Mouse (Mus musculus) MEL (cell line): ENCODE results near the gene Thsd4. TPM values are rescaled to one million over a fixed set of nuclear protein-coding genes. Genes with fewer than 3 reads are reported as not detected.

ENCODE experiments used
- DNase-seq: peaks from one replicate; pipeline ENCODE4 v3.0.0; 2011; ENCODE audit warnings: low read depth, low spot score
- H3K27ac ChIP-seq: 2 replicates; pipeline ENCODE4 v1.5.1; 2012; ENCODE audit warnings: low read depth, mild to moderate bottlenecking, control low read depth, low read length, moderate library complexity; ENCODE audit not compliant: control insufficient read depth
- H3K27me3 ChIP-seq, 2 experiments: fragments of 150-350 bp in 1 of 2; sonication (generic) in 1 of 2; 2 replicates each; pipeline ENCODE4 v1.6.1; 2012; ENCODE audit warnings: low read length in 2 of 2, mild to moderate bottlenecking in 2 of 2, improper control_type of control experiment in 1 of 2, moderate library complexity in 1 of 2; ENCODE audit not compliant: insufficient read depth in 2 of 2, control insufficient read depth in 1 of 2
- H3K36me3 ChIP-seq, 2 experiments: 2 replicates each; pipeline ENCODE4 v1.6.1; 2012 to 2014; ENCODE audit warnings: low read length in 2 of 2, improper control_type of control experiment in 1 of 2, inconsistent platforms in 1 of 2, mild to moderate bottlenecking in 1 of 2; ENCODE audit not compliant: insufficient read depth in 2 of 2, control insufficient read depth in 1 of 2
- H3K4me1 ChIP-seq, 2 experiments: fragments of 150-350 bp in 1 of 2; sonication (generic) in 1 of 2; 2 replicates each; pipeline ENCODE4 v1.6.1; 2012; ENCODE audit warnings: low read length in 2 of 2, improper control_type of control experiment in 1 of 2, mild to moderate bottlenecking in 1 of 2; ENCODE audit not compliant: insufficient read depth in 2 of 2, control insufficient read depth in 1 of 2
- H3K4me3 ChIP-seq, 2 experiments: fragments of 150-350 bp in 1 of 2; sonication (generic) in 1 of 2; 2 replicates each; pipeline ENCODE4 v1.5.1; 2012; ENCODE audit warnings: low read depth in 2 of 2, low read length in 2 of 2, mild to moderate bottlenecking in 2 of 2, moderate library complexity in 2 of 2, control low read depth in 1 of 2, improper control_type of control experiment in 1 of 2; ENCODE audit not compliant: control insufficient read depth in 1 of 2, insufficient read depth in 1 of 2
- H3K79me2 ChIP-seq: 2 replicates; pipeline ENCODE4 v1.6.1; 2012; ENCODE audit warnings: mild to moderate bottlenecking, low read length, moderate library complexity; ENCODE audit not compliant: control insufficient read depth, poor library complexity, insufficient read depth
- H3K9ac ChIP-seq: 2 replicates; pipeline ENCODE4 v1.6.1; 2012; ENCODE audit warnings: low read depth, mild to moderate bottlenecking, control low read depth, low read length, moderate library complexity; ENCODE audit not compliant: control insufficient read depth, poor library complexity, severe bottlenecking
- H3K9me3 ChIP-seq: fragments of 150-350 bp; sonication (generic); replicated peaks from 2 replicates; pipeline ENCODE4 v1.6.1; 2012; ENCODE audit warnings: mild to moderate bottlenecking, low read length, improper control_type of control experiment, moderate library complexity; ENCODE audit not compliant: insufficient read depth
- CHD1 ChIP-seq: IDR thresholded peaks from 2 replicates; pipeline ENCODE4 v1.6.1; 2012; ENCODE audit warnings: low read depth, mild to moderate bottlenecking, inconsistent platforms, low read length, improper control_type of control experiment
- ELF1 ChIP-seq: IDR thresholded peaks from 2 replicates; pipeline ENCODE4 v1.6.1; 2014; ENCODE audit warnings: low read depth, mild to moderate bottlenecking, inconsistent platforms, low read length, improper control_type of control experiment, moderate library complexity
- EP300 ChIP-seq, 2 experiments: IDR thresholded peaks; 2 replicates each; pipeline ENCODE4 v1.6.1; 2011; ENCODE audit warnings: improper control_type of control experiment in 2 of 2, low read length in 2 of 2, low read depth in 1 of 2, mild to moderate bottlenecking in 1 of 2
- ETS1 ChIP-seq: IDR thresholded peaks from 2 replicates; pipeline ENCODE4 v1.6.1; 2012; ENCODE audit warnings: low read depth, mild to moderate bottlenecking, inconsistent platforms, low read length, improper control_type of control experiment, moderate library complexity
- GATA1 ChIP-seq: IDR thresholded peaks from 2 replicates; pipeline ENCODE4 v1.6.1; 2011; ENCODE audit warnings: low read depth, low read length, improper control_type of control experiment
- JUND ChIP-seq: IDR thresholded peaks from 2 replicates; pipeline ENCODE4 v1.6.1; 2011; ENCODE audit warnings: low read depth, mild to moderate bottlenecking, improper control_type of control experiment, low read length
- KAT2A ChIP-seq: conservative IDR thresholded peaks from 2 replicates; pipeline ENCODE4 v1.6.1; 2012; ENCODE audit warnings: low read depth, low read length, improper control_type of control experiment, inconsistent platforms
- MAX ChIP-seq: IDR thresholded peaks from 2 replicates; pipeline ENCODE4 v1.6.1; 2011; ENCODE audit warnings: low read length, improper control_type of control experiment
- MXI1 ChIP-seq: IDR thresholded peaks from 2 replicates; pipeline ENCODE4 v1.6.1; 2011; ENCODE audit warnings: mild to moderate bottlenecking, low read depth, low read length, improper control_type of control experiment
- MYC ChIP-seq: IDR thresholded peaks from 2 replicates; pipeline ENCODE4 v1.6.1; 2011; ENCODE audit warnings: low read depth, mild to moderate bottlenecking, low read length, improper control_type of control experiment, moderate library complexity
- NELFE ChIP-seq: IDR thresholded peaks from 2 replicates; pipeline ENCODE4 v1.6.1; 2011; ENCODE audit warnings: low read depth, low read length, improper control_type of control experiment
- NRF1 ChIP-seq: IDR thresholded peaks from 2 replicates; pipeline ENCODE4 v1.6.1; 2014; ENCODE audit warnings: low read depth, mild to moderate bottlenecking, inconsistent platforms, low read length, improper control_type of control experiment, moderate library complexity; ENCODE audit not compliant: poor library complexity, insufficient read depth, severe bottlenecking
- POLR2A ChIP-seq, 2 experiments: IDR thresholded peaks; 2 replicates each; pipeline ENCODE4 v1.6.1; 2011 to 2012; ENCODE audit warnings: low read length in 2 of 2, mild to moderate bottlenecking in 2 of 2, control low read depth in 1 of 2, improper control_type of control experiment in 1 of 2, low read depth in 1 of 2, moderate library complexity in 1 of 2; ENCODE audit not compliant: control insufficient read depth in 1 of 2, insufficient read depth in 1 of 2, poor library complexity in 1 of 2
- POLR2AphosphoS2 ChIP-seq: IDR thresholded peaks from 2 replicates; pipeline ENCODE4 v1.6.1; 2011; ENCODE audit warnings: low read length, improper control_type of control experiment
- RCOR1 ChIP-seq: IDR thresholded peaks from 2 replicates; pipeline ENCODE4 v1.6.1; 2012; ENCODE audit warnings: low read depth, mild to moderate bottlenecking, inconsistent platforms, low read length, improper control_type of control experiment
- SIN3A ChIP-seq: IDR thresholded peaks from 2 replicates; pipeline ENCODE4 v1.6.1; 2012; ENCODE audit warnings: low read length, improper control_type of control experiment, inconsistent platforms
- TAL1 ChIP-seq: IDR thresholded peaks from 2 replicates; pipeline ENCODE4 v1.6.1; 2012; ENCODE audit warnings: mild to moderate bottlenecking, inconsistent platforms, low read length, moderate library complexity, mixed read lengths
- TBP ChIP-seq: IDR thresholded peaks from 2 replicates; pipeline ENCODE4 v1.8.0; 2011; ENCODE audit warnings: low read depth, low read length, improper control_type of control experiment
- TCF12 ChIP-seq: IDR thresholded peaks from 2 replicates; pipeline ENCODE4 v1.6.1; 2014; ENCODE audit warnings: low read depth, mild to moderate bottlenecking, inconsistent platforms, low read length, improper control_type of control experiment, moderate library complexity
- UBTF ChIP-seq: IDR thresholded peaks from 2 replicates; pipeline ENCODE4 v1.6.1; 2012; ENCODE audit warnings: low read depth, mild to moderate bottlenecking, inconsistent platforms, low read length, improper control_type of control experiment, moderate library complexity, borderline replicate concordance; ENCODE audit not compliant: insufficient read depth
- USF1 ChIP-seq: IDR thresholded peaks from 2 replicates; pipeline ENCODE4 v1.6.1; 2014; ENCODE audit warnings: low read depth, mild to moderate bottlenecking, inconsistent platforms, low read length, improper control_type of control experiment, moderate library complexity
- ZC3H11A ChIP-seq: IDR thresholded peaks from 2 replicates; pipeline ENCODE4 v1.6.1; 2012; ENCODE audit warnings: low read depth, mild to moderate bottlenecking, inconsistent platforms, low read length, improper control_type of control experiment
- ZKSCAN1 ChIP-seq: IDR thresholded peaks from 2 replicates; pipeline ENCODE4 v1.6.1; 2012; ENCODE audit warnings: low read depth, mild to moderate bottlenecking, inconsistent platforms, low read length, improper control_type of control experiment, moderate library complexity
- ZMIZ1 ChIP-seq: IDR thresholded peaks from 2 replicates; pipeline ENCODE4 v1.6.1; 2012; ENCODE audit warnings: low read depth, mild to moderate bottlenecking, inconsistent platforms, low read length, improper control_type of control experiment, moderate library complexity
- ZNF384 ChIP-seq: IDR thresholded peaks from 2 replicates; pipeline ENCODE4 v1.6.1; 2012; ENCODE audit warnings: low read depth, mild to moderate bottlenecking, inconsistent platforms, low read length, improper control_type of control experiment
- polyA plus RNA-seq, 2 experiments: library from polyadenylated mRNA; stranded (reverse) in 1 of 2; unstranded in 1 of 2; fragments of >175 nt in 1 of 2; fragments of >200 nt in 1 of 2; gene quantifications; 2 replicates each; pipeline versions ENCODE4 v1.2.1 to v1.2.4; 2012; ENCODE audit warnings: low replicate concordance in 2 of 2, low read depth in 1 of 2; ENCODE audit not compliant: insufficient read length in 2 of 2, insufficient read depth in 1 of 2, missing spikeins in 1 of 2
- total RNA-seq: library from RNA; depleted of rRNA; stranded (reverse); fragments of 300-350 nt; gene quantifications from 2 replicates; pipeline ENCODE4 v1.2.3, GENCODE M21; 2012

Thsd4 gene
- total and polyA plus RNA-seq, 3 experiments: 0.08 TPM; not detected in 1

DNA sequence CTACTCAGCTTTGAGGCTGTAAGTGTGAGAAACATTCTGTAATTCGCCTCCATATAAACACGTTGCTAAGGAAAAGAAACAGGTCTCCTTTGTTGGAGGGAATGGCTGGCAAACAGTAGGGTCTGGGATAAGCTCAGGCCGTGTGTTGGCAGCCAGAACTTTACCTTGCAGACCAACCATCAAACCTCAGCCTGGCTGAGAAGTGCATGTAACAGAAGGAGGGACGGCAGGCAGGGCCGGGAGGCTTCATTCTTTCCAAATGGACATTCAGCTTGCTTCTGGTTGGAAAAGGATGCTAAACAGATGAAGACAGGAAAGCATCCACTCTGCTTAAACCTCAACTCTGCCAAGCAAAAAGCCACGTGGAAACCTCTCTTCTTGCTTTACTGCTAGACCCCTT lies 228.7 kb downstream of the Thsd4 start:
- DNase-seq: no peak
- Histone ChIP-seq H3K27me3 (no peaks in the 10 kb centered on the region; a peak in 1 of 4 replicates), H3K9ac (no peak overlapping the region), H3K4me1 (no peaks in the 10 kb centered on the region)
- TF ChIP-seq ZC3H11A (no peak), ETS1 (no peak), MYC (no peak), JUND (no peak), POLR2AphosphoS2 (no peak), TCF12 (no peak), ZMIZ1 (no peak), TBP (no peak), USF1 (no peak), RCOR1 (no peak), NELFE (no peak), UBTF (no peak), MAX (no peak), ZKSCAN1 (no peak), ELF1 (no peak), CHD1 (no peak), KAT2A (no peak), MXI1 (no peak), TAL1 (no peak), POLR2A (IDR thresholded peaks at IDR 0.05; ENCODE audit: control insufficient read depth in 1 of 2, insufficient read depth in 1 of 2, low read depth in 1 of 2, low read length in 2 of 2, poor library complexity in 1 of 2) (no peak)
- TF ChIP-seq, all 39 proteins: peak for 0
- Histone ChIP-seq H3K27ac (no peak overlapping the region), H3K36me3 (no peaks in the 10 kb centered on the region), H3K4me3 (no peak overlapping the region), H3K79me2 (no peaks in the 10 kb centered on the region), H3K9me3 (no peaks in the 10 kb centered on the region)

GRCm38 (mm10) chr9:60290780-60291179 lies 231.1 kb downstream of the Thsd4 start:
- H3K79me2 ChIP-seq: no peaks in the 10 kb centered on the region
- H3K36me3 ChIP-seq: no peaks in the 10 kb centered on the region
- H3K9ac ChIP-seq: no peak overlapping the region
- no peaks in the 10 kb centered on the region for H3K9me3 ChIP-seq
- no peaks in the 10 kb centered on the region for H3K4me1 ChIP-seq
- no peaks in the 10 kb centered on the region; a peak in 1 of 4 replicates for H3K27me3 ChIP-seq
- no peak for DNase-seq
- H3K4me3 ChIP-seq: no peak overlapping the region
- TF ChIP-seq MAX (no peak), ZNF384 (no peak), SIN3A (no peak), MXI1 (no peak), POLR2AphosphoS2 (no peak), EP300 (IDR thresholded peaks at IDR 0.05; ENCODE audit: low read depth in 1 of 2, low read length in 2 of 2) (no peak), NRF1 (no peak), UBTF (no peak), KAT2A (no peak), TBP (no peak), ETS1 (no peak), POLR2A (IDR thresholded peaks at IDR 0.05; ENCODE audit: control insufficient read depth in 1 of 2, insufficient read depth in 1 of 2, low read depth in 1 of 2, low read length in 2 of 2, poor library complexity in 1 of 2) (no peak), GATA1 (no peak)
- TF ChIP-seq, all 39 proteins: peak for 0
- H3K27ac ChIP-seq: no peak overlapping the region
